ENCODE assay signal across 10 mouse cellular contexts in the genomic region with DNA sequence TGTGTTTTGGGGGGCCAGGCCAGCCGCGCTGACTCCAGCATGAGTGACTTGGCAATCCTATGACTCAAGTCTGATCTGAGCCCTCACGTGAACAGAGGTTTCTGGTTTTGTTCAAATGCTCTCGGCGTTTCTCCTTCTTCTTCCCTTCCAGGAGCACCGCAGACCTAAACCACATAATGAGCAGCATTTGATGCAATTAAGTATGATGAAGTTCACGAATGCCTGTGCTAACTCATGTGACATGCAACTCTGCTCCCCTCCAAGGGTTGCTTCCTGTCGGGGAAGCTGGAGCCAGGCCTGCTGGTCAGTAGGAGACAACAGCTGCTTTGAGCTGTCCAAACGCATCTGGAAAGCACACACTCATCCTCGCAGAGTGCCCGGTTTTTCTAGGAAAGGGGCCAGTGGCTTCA.
DNase-seq lines count a peak whose midpoint lies in the region; ATAC-seq lines count a peak whose summit lies in the region.
"Had no signal": no experiment of that assay in that cellular context is flagged by ENCODE, and none has a peak within 500 bp of the region (broad histone marks: within the 10 kb centered on the region; RNA-seq: fewer than 3 reads in every experiment).

No protein-coding gene starts in this region.

- no peak overlapping the region for H3K4me2 ChIP-seq in embryonic facial prominence, embryonic 14.5 days (ENCODE audit: low read depth, low read length)
- H3K4me2 ChIP-seq: neural tube, embryonic 13.5 days had no signal

- no peaks in the 10 kb centered on the region for H3K36me3 ChIP-seq in embryonic facial prominence, embryonic 14.5 days (ENCODE audit: control insufficient read depth, insufficient read depth, low read length)
- H3K36me3 ChIP-seq: neural tube, embryonic 13.5 days had no signal

- peak; percentile 26 for DNase-seq in kidney, adult 9 months
- DNase-seq in kidney, adult 18-20 months: no peak
- DNase-seq in embryonic facial prominence, embryonic 14.5 days (ENCODE audit: low spot score): peak; percentile 88
- peak; percentile 57 for DNase-seq in heart, postnatal 4 days
- peak; percentile 35 for DNase-seq in retina, embryonic 14.5 days (ENCODE audit: low spot score)
- no peak for DNase-seq in cerebellum, adult 11 months
- no peak for DNase-seq in spleen, postnatal 36 days (ENCODE audit: low spot score in 2 of 2)
- DNase-seq in neural tube, embryonic 10.5 days (ENCODE audit: extremely low spot score, low spot score): no peak

- H3K27ac ChIP-seq in embryonic facial prominence, embryonic 14.5 days (replicated peaks; ENCODE audit: low read depth, low read length): no peak overlapping the region
- H3K27ac ChIP-seq: macrophage; neural tube, embryonic 13.5 days had no signal

- H3K27me3 ChIP-seq in embryonic facial prominence, embryonic 14.5 days (replicated peaks; ENCODE audit: control insufficient read depth, insufficient read depth, low read length): no peaks in the 10 kb centered on the region
- H3K27me3 ChIP-seq: neural tube, embryonic 13.5 days had no signal

- H3K9ac ChIP-seq in embryonic facial prominence, embryonic 14.5 days (ENCODE audit: low read depth, low read length): no peak overlapping the region
- H3K9ac ChIP-seq: neural tube, embryonic 13.5 days had no signal

- peaks cover 11% of the 10 kb centered on the region for H3K4me1 ChIP-seq in embryonic facial prominence, embryonic 14.5 days (ENCODE audit: control insufficient read depth, insufficient read depth, low read length)
- H3K4me1 ChIP-seq: neural tube, embryonic 13.5 days had no signal

- no peaks in the 10 kb centered on the region for H3K9me3 ChIP-seq in embryonic facial prominence, embryonic 14.5 days (ENCODE audit: control insufficient read depth, low read length)
- H3K9me3 ChIP-seq: neural tube, embryonic 13.5 days had no signal

- no peak overlapping the region for H3K4me3 ChIP-seq in embryonic facial prominence, embryonic 14.5 days (ENCODE audit: low read depth, low read length)
- H3K4me3 ChIP-seq: neural tube, embryonic 13.5 days had no signal

- WGBS in embryonic facial prominence, embryonic 14.5 days: 36% methylated on average over 11 of the region's 11 CpGs

- peak; percentile 87 for ATAC-seq in embryonic facial prominence, embryonic 14.5 days (ENCODE audit: low read depth)

Comparison
In these comparisons a context has a peak if more than half of its experiments do, and no peak if none do; other contexts are left out.
1. DNase-seq: peak in kidney, adult 9 months (single experiment), embryonic facial prominence, embryonic 14.5 days (single experiment), heart, postnatal 4 days (single experiment) and retina, embryonic 14.5 days (single experiment); none in kidney, adult 18-20 months (single experiment), cerebellum, adult 11 months (single experiment), spleen, postnatal 36 days (0 of 2) and neural tube, embryonic 10.5 days (single experiment).